ENCODE assay signal across 8 mouse cellular contexts in genomic region chr4:140813358-140814185, GRCm38 (mm10). TPM values are rescaled to one million over a fixed set of nuclear protein-coding genes. Genes with fewer than 3 reads are reported as not detected.
DNase-seq lines count a peak whose midpoint lies in the region; ATAC-seq lines count a peak whose summit lies in the region.

No protein-coding gene starts in this region.

- peaks cover 72% of the 10 kb centered on the region for H3K4me1 ChIP-seq in heart, embryonic 13.5 days
- H3K4me1 ChIP-seq in limb, embryonic 11.5 days (ENCODE audit: control insufficient read depth, insufficient read depth, low read length): peaks cover 29% of the 10 kb centered on the region
- H3K4me1 ChIP-seq in stomach, embryonic 16.5 days (ENCODE audit: control insufficient read depth, insufficient read depth, low read length): no peaks in the 10 kb centered on the region

- no peaks in the 10 kb centered on the region for H3K36me3 ChIP-seq in heart, embryonic 13.5 days
- H3K36me3 ChIP-seq in limb, embryonic 11.5 days (ENCODE audit: control insufficient read depth, insufficient read depth, low read length): no peaks in the 10 kb centered on the region
- no peaks in the 10 kb centered on the region for H3K36me3 ChIP-seq in stomach, embryonic 16.5 days (ENCODE audit: control insufficient read depth, insufficient read depth, low read length)

- H3K27me3 ChIP-seq in heart, embryonic 13.5 days (replicated peaks): 0 out of 2 replicates have a peak, but pooled peaks cover 12% of the 10 kb centered on the region
- no peaks in the 10 kb centered on the region for H3K27me3 ChIP-seq in limb, embryonic 11.5 days (ENCODE audit: control insufficient read depth, insufficient read depth, low read length)
- H3K27me3 ChIP-seq in stomach, embryonic 16.5 days (ENCODE audit: control insufficient read depth, insufficient read depth, low read length): no peaks in the 10 kb centered on the region; the same call in 1 of the 2 replicates

- no peak for DNase-seq in heart, adult 11 months
- peak; percentile 48 for DNase-seq in retina, postnatal 1 day
- no peak for DNase-seq in retina, embryonic 14.5 days (ENCODE audit: low spot score)
- DNase-seq in limb, embryonic 11.5 days (ENCODE audit: low spot score): peak; percentile 70
- DNase-seq in thymus, postnatal 10 days (ENCODE audit: low spot score in 2 of 2): no peak

- peak overlapping the region; percentile 75 for H3K4me2 ChIP-seq in heart, embryonic 13.5 days
- peak overlapping the region; percentile 74 for H3K4me2 ChIP-seq in limb, embryonic 11.5 days (ENCODE audit: low read depth, severe bottlenecking)
- H3K4me2 ChIP-seq in stomach, embryonic 16.5 days (ENCODE audit: low read depth, low read length): peak overlapping the region; percentile 72

- 33% methylated on average over 13 of the region's 13 CpGs for WGBS in heart, embryonic 13.5 days
- WGBS in limb, embryonic 11.5 days: 3% methylated on average over 13 of the region's 13 CpGs
- 33% methylated on average over 13 of the region's 13 CpGs for WGBS in stomach, embryonic 16.5 days

- peak overlapping the region; percentile 77 for H3K9ac ChIP-seq in heart, embryonic 13.5 days
- peak overlapping the region; percentile 52 for H3K9ac ChIP-seq in limb, embryonic 11.5 days (ENCODE audit: low read length)
- peak overlapping the region; percentile 71 for H3K9ac ChIP-seq in stomach, embryonic 16.5 days (ENCODE audit: low read length)

- peak overlapping the region; percentile 70 for H3K27ac ChIP-seq in heart, embryonic 13.5 days (replicated peaks)
- H3K27ac ChIP-seq in limb, embryonic 11.5 days (replicated peaks; ENCODE audit: low read depth, low read length): peak overlapping the region; percentile 89
- no peak overlapping the region for H3K27ac ChIP-seq in stomach, embryonic 16.5 days (ENCODE audit: low read length)

- no peaks in the 10 kb centered on the region; the same call in 1 of the 2 replicates for H3K9me3 ChIP-seq in heart, embryonic 13.5 days
- no peaks in the 10 kb centered on the region for H3K9me3 ChIP-seq in limb, embryonic 11.5 days (ENCODE audit: control insufficient read depth, low read length)
- no peaks in the 10 kb centered on the region for H3K9me3 ChIP-seq in stomach, embryonic 16.5 days (replicated peaks; ENCODE audit: control insufficient read depth, low read length)

- ATAC-seq in heart, embryonic 13.5 days (ENCODE audit: extremely low read depth, insufficient number of reproducible peaks, low FRiP score, low TSS enrichment): no peak
- peak; percentile 41; the same call in 1 of the 2 replicates for ATAC-seq in limb, embryonic 11.5 days (ENCODE audit: insufficient number of reproducible peaks, low FRiP score, low TSS enrichment, low read depth)
- no peak for ATAC-seq in stomach, embryonic 16.5 days (ENCODE audit: insufficient read depth, low FRiP score)
- ATAC-seq in activated CD4-positive, CD25-positive, alpha-beta regulatory T cell, adult 4 months: no peak

- peak overlapping the region; percentile 52 for H3K4me3 ChIP-seq in heart, embryonic 13.5 days
- H3K4me3 ChIP-seq in limb, embryonic 11.5 days (ENCODE audit: low read depth, low read length): peak overlapping the region; percentile 39
- peak overlapping the region; percentile 50 for H3K4me3 ChIP-seq in stomach, embryonic 16.5 days (replicated peaks; ENCODE audit: low read length)

RNA-seq across cellular contexts. Expression of gene Padi3, which starts 3.1 kb away (rescaled TPM):
- polyA plus RNA-seq in heart, embryonic 13.5 days (2015; fragmentation: Nextera tagmentation; extraction: Ambion mirVana): 0.24 and 0.25 TPM in 2 replicates
- polyA plus RNA-seq in limb, embryonic 11.5 days (2014; fragmentation: Nextera tagmentation; extraction: Ambion mirVana): 0.54 and 0.61 TPM in 2 replicates
- 0.09 and 0.18 TPM in 2 replicates for polyA plus RNA-seq in stomach, embryonic 16.5 days (2015; fragmentation: Nextera tagmentation; extraction: Ambion mirVana)
- under 1 TPM in 1 of 2 experiments, not detected in 1; 0.15 TPM for polyA plus RNA-seq in activated CD4-positive, CD25-positive, alpha-beta regulatory T cell, adult 4 months (2017; shearing (Covaris generic))

RNA-seq across cellular contexts. Expression of gene Padi1, which starts 32.0 kb away (rescaled TPM):
- 0.12 and 0.18 TPM in 2 replicates for polyA plus RNA-seq in heart, embryonic 13.5 days (2015; fragmentation: Nextera tagmentation; extraction: Ambion mirVana)
- 0.28 and 0.44 TPM in 2 replicates for polyA plus RNA-seq in limb, embryonic 11.5 days (2014; fragmentation: Nextera tagmentation; extraction: Ambion mirVana)
- 0.31 and 0.91 TPM in 2 replicates for polyA plus RNA-seq in stomach, embryonic 16.5 days (2015; fragmentation: Nextera tagmentation; extraction: Ambion mirVana)
- under 1 TPM; 0.20 to 0.29 TPM for polyA plus RNA-seq in activated CD4-positive, CD25-positive, alpha-beta regulatory T cell, adult 4 months (2017; shearing (Covaris generic))

RNA-seq across cellular contexts. Expression of gene Padi4, which starts 39.5 kb away (rescaled TPM):
- polyA plus RNA-seq in heart, embryonic 13.5 days (2015; fragmentation: Nextera tagmentation; extraction: Ambion mirVana): 2.1 and 2.4 TPM in 2 replicates
- polyA plus RNA-seq in limb, embryonic 11.5 days (2014; fragmentation: Nextera tagmentation; extraction: Ambion mirVana): 0.12 TPM in 1 of 2 replicates, not detected in the other
- polyA plus RNA-seq in stomach, embryonic 16.5 days (2015; fragmentation: Nextera tagmentation; extraction: Ambion mirVana): 2.0 and 2.4 TPM in 2 replicates
- under 1 TPM in 1 of 2 experiments, not detected in 1; 0.56 TPM for polyA plus RNA-seq in activated CD4-positive, CD25-positive, alpha-beta regulatory T cell, adult 4 months (2017; shearing (Covaris generic))

Comparison
In these comparisons a context has a peak if more than half of its experiments do, and no peak if none do; other contexts are left out.
1. DNase-seq: peak in retina, postnatal 1 day (single experiment) and limb, embryonic 11.5 days (single experiment); none in heart, adult 11 months (single experiment), retina, embryonic 14.5 days (single experiment) and thymus, postnatal 10 days (0 of 2).
2. Peak in every context shown above with its lines, with median percentiles within 50 percentile points of each other: H3K4me2 ChIP-seq, H3K4me3 ChIP-seq and H3K9ac ChIP-seq.